Mouse (Mus musculus): ENCODE measurements at regions not wholly inside any gene's neighbourhood (a gene's known extent, or its start where the extent isn't known, plus 50 kb on each side); places are given as distances from the start of the nearest gene placed in this dataset.

DNA sequence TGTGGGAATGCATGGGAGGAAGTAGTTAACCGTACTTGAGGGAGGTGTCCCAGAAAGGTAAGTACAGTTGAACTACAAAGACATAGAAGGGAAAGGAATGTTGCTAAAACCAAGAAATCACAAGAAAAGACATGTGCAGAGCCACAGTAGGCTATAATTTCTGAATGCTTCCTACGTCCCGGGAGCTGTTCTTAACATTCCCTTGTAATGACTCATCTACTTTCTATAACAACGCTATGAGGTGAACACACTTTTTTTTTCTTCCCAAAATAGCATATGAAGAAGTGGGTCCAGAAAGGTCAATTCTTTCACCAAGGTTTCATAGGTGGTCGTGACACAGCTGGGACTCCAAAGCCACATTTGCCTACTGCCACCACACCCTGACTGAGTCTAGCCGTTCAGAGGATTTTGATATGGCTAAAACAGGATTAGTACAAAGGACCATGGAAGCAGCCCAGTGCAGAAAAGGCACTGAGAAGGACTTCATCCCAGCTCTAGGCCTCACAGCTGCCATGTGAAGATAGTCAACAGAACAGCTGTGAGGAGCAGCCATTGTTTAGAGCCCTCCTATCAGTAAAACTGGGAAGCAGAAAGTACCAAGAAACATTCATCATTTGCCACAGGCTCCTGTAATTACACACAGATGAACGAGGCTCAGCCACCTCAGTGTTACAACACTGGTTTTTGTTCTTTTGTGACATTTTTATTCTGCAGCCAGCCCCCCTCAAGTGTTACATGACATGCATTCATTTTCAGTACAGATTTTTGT is 133.4 kb downstream of the Rnd3 start:
- peak in 1 of 2 experiments; percentile 4 for DNase-seq
- intact Hi-C loops (cut with DNase I), result no loop called here

GRCm38 (mm10) chr2:51014232-51014631 is 134.7 kb downstream of the Rnd3 start:
- DNase-seq, result no peak
- intact Hi-C loops (cut with DNase I), result no loop called here

GRCm38 (mm10) chr2:51013090-51013489 is 135.8 kb downstream of the Rnd3 start:
- intact Hi-C loops (cut with DNase I), result no loop called here
- DNase-seq, result no peak

DNA sequence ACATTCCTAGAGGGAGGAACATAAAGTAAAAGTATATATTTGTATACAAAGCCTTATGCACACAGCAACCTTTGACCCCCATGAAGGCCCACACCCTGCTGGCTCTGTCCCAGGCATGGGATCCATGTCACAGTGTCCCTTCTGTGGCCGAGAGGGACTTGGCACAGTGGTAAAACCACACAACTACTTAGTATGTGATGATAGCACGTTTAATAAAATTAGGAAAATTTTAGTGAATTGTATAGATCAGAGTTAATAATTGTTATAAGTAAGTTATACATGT is 140.7 kb downstream of the Rnd3 start:
- DNase-seq, result no peak
- intact Hi-C loops (cut with DNase I), result no loop called here

DNA sequence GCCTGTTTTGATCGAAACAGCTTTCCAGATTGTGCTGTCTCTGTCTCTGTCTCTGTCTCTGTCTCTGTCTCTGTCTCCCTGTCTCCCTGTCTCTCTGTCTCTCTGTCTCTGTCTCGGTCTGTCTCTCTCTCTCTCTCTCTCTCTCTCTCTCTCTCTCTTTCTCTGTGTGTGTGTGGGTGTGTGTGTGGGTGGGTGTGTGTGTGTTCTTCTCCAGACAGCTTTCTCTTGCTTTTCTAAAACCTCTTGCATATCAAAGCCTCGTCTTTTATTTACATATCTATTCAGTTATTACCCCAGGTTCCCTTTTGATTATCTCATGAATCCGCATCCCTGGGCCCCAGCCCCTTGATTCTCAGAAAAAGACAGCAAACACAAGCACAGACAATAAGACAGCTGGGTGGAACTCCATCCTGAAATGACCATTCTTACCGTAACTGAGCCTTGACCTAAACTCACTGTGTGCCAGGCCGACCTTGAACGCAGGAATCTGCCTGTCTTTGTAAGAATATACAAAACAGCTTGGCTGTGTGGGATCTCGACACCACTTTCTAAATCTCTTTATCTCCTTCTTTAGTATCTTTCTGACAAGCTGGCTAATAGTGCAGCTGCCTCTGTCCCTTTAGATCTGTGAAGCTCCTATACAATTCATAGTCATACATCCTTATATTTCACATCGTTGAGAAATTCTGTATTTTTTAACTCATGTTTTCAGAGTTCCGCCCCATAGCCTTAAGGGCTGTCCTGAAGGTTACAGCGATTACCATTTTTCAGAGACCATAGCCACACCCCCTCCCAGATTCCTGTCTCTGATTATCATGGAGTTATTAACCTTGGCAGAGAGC is 141.3 kb downstream of the Rnd3 start:
- DNase-seq, result no peak
- intact Hi-C loops (cut with DNase I), result no loop called here

- no peak for DNase-seq
- intact Hi-C loops (cut with DNase I), result no loop called here
These were observed 142.1 kb downstream of the Rnd3 start for GRCm38 (mm10) chr2:51006818-51007217.

DNA sequence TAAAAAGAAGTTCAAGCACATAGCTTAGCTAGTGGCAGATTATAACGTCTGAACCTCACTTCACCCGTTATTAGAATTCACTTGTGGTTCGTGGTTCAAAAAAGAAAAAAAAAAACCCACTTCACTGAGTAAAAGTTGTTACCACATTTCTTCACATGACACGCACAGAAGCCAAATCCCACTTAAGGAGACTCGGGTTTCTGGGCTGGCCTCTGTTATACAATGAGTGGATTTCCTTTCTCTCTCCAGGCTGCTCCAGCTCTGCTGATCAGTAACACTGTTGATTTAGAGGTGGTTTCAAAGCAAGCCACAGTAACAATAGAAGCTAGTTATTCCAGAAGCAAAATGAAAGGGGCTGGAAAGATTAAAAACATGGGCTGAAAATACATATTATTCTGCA is 147.4 kb downstream of the Rnd3 start:
- intact Hi-C loops (cut with DNase I), result no loop called here
- DNase-seq, result no peak

DNA sequence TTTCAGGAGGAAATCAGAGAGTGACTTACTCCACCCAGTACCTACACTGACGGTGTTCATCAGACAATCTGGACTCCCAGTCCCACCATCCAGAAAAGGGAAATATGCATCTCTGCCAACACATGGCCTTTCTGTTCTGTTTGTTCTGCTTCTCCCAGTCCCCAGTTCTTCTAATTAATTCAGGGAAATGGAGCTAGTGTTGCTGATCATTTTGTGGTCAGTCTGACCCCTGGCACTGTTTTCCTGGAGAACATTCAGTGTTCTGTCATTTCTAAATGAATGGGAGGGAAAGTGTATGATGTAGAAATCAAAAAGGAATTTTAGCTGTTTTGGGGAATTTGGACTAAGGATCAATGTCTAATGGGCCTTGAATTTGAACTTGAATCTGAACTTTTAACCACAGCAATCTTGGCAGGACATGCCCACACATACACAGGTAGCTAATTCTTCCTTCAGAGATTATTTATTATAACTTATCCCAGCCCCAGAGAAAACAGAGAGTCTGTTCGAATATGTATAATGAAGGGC is 165.0 kb downstream of the Rnd3 start:
- intact Hi-C loops (cut with DNase I), result no loop called here
- no peak for DNase-seq

DNA sequence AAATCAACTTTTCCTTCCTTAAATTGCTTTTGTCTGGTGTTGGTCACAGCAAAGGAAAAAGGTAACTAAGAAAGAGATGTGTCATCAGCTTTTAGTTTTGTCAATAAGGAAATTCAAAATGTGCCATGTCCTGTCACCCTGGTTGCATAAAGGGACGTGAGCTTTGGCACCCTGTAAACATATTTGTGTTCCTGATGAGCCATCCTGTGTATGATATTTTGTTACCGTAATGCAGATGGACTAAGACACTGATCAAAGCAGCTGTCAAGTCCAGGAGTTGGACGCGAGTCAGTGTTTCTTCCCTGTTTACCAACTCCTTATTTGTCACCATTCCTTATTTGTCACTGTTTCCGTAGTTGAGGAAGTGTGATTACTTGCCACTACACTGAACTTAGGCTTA is 166.3 kb downstream of the Rnd3 start:
- no peak for DNase-seq
- intact Hi-C loops (cut with DNase I), result no loop called here

- intact Hi-C loops (cut with DNase I), result no loop called here
These were observed 170.6 kb downstream of the Rnd3 start for GRCm38 (mm10) chr2:50978356-50978755.

DNA sequence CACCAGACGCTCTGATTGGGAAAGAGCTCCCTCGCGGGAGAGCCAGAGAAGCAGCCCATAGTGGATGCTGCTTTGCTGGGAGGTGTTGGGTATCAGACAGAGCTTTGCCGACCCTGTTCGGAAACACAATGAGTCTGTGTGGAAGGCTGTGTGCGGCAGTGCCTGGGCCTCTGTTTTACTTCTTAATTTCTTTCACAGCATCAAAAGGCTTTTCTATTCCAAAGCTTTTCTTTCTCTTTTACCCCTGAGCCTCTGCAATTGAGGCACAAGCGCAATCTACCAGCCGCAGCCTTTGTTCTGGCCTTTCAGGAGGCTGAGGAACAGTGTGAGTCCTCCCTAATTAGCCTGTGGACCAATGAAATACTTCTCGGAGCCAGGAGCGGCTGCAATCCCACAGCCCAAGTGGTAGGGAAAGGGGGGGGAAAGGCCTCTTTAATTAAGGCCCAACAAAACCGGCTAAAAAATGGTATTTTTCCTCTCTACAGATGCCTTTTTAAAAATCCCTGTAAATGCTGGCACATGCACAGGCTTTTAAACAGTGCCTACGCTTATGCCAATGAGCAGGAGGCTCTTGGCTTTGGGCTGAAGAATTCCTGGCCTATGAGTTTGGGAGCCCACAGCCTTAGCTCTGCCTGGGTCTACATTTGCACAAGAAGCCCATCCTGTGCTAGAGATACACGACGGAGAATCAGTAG is 177.6 kb downstream of the Rnd3 start:
- intact Hi-C loops (cut with DNase I), result no loop called here
- DNase-seq, result no peak

More at GRCm38 (mm10) chr2:50978356-50978755, 170.6 kb downstream of the Rnd3 start:
- DNase-seq, result no peak

- no peak for DNase-seq
These were observed 180.5 kb downstream of the Rnd3 start for GRCm38 (mm10) chr2:50968382-50968781.

GRCm38 (mm10) chr2:50967826-50968225 is 181.1 kb downstream of the Rnd3 start:
- no peak for DNase-seq
- intact Hi-C loops (cut with DNase I), result no loop called here

More at GRCm38 (mm10) chr2:50968382-50968781, 180.5 kb downstream of the Rnd3 start:
- intact Hi-C loops (cut with DNase I), result no loop called here

GRCm38 (mm10) chr2:50967133-50967532 is 181.8 kb downstream of the Rnd3 start:
- intact Hi-C loops (cut with DNase I), result no loop called here

GRCm38 (mm10) chr2:50965485-50966017 is 183.4 kb downstream of the Rnd3 start:
- intact Hi-C loops (cut with DNase I), result no loop called here
- no peak for DNase-seq

More at GRCm38 (mm10) chr2:50967133-50967532, 181.8 kb downstream of the Rnd3 start:
- no peak for DNase-seq

DNA sequence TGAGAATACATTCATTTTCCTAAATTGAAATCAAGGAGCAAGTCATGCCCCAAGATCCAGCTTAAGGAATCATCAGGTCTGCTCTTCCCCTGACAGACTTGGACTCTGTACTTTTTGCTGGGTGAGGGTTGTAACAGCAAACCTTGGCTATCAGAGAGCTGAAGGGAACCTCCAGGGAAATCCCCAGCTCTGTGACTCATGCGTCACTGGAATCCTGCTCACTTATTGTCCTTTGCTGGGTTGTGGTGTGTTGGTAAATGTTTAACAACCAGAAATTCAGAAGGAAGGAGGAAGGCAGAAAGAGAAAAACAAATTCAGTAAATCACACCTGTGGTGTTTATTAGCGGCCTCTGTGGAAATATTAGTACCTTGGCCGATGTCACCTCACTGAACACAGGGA is 184.8 kb downstream of the Rnd3 start:
- intact Hi-C loops (cut with DNase I), result no loop called here
- no peak for DNase-seq

- no peak for DNase-seq
- intact Hi-C loops (cut with DNase I), result no loop called here
These were observed 187.9 kb downstream of the Rnd3 start for GRCm38 (mm10) chr2:50961049-50961448.

DNA sequence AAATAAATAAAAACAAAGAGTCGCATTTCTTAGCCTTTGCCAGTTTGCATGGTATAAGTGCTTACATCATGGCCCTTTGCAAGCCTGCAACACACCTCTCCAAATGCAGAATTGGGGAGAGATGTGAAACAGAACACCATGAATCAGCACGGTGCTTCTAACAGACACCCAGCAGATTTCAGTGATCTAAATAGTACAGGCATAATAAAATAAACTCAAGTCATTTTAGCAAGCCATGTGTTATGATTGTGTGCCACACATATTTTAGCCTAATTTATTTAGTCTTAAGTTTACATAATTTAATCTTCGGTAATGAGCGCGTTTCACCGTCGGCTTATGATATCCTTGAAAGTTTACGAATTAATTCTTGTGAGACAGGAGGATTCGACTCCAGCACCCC is 189.6 kb downstream of the Rnd3 start:
- no peak for DNase-seq
- intact Hi-C loops (cut with DNase I), result no loop called here

GRCm38 (mm10) chr2:50954361-50955066 is 194.4 kb downstream of the Rnd3 start:
- intact Hi-C loops (cut with DNase I), result no loop called here

DNA sequence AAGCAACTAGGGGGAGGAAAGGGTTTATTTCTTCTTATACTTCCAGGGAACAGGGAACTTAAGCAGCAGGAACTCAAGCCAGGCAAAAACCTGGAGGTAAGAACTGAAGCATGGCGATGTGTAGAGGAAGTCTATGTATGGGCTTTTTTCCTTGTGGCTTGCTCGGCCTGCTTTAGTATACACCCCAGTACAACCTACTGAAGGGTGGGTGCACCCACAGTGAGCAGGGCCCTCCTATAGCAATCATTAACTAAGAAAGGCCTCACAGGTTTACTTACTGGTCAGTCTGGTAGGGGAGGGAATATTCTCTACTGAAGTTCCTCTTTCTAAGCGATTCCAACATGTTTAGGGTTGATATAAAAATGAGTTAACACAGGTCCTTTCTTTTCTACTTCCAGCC is 197.9 kb downstream of the Rnd3 start:
- DNase-seq, result no peak
- intact Hi-C loops (cut with DNase I), result no loop called here

More at GRCm38 (mm10) chr2:50954361-50955066, 194.4 kb downstream of the Rnd3 start:
- DNase-seq, result no peak

Data from heart, postnatal 14 days (tissue).